Mouse (Mus musculus) erythroblast, embryonic 14.5 days (primary cell): Measurements from ENCODE around the gene Ptpn13. TPM values are rescaled to one million over a fixed set of nuclear protein-coding genes. Genes with fewer than 3 reads are reported as not detected.

Experiments used
- H3K27me3 ChIP-seq: 2 replicates; pipeline ENCODE4 v1.6.1; 2012; ENCODE audit warnings: inconsistent platforms; ENCODE audit not compliant: control insufficient read depth
- H3K36me3 ChIP-seq: 2 replicates; pipeline ENCODE4 v1.6.1; 2012; ENCODE audit warnings: mild to moderate bottlenecking, inconsistent platforms; ENCODE audit not compliant: control insufficient read depth
- H3K4me1 ChIP-seq: 2 replicates; pipeline ENCODE4 v1.6.1; 2012; ENCODE audit warnings: inconsistent platforms; ENCODE audit not compliant: control insufficient read depth
- H3K4me3 ChIP-seq: replicated peaks from 2 replicates; pipeline ENCODE3; 2012; ENCODE audit warnings: moderate library complexity, mild to moderate bottlenecking, inconsistent platforms
- H3K9me3 ChIP-seq: 2 replicates; pipeline ENCODE4 v1.6.1; 2012; ENCODE audit warnings: low read length, inconsistent platforms, mixed read lengths; ENCODE audit not compliant: control insufficient read depth
- GATA1 ChIP-seq: IDR thresholded peaks from 2 replicates; pipeline ENCODE4 v1.6.1; 2012; ENCODE audit warnings: low read length, inconsistent platforms, mixed read lengths
- TAL1 ChIP-seq: IDR thresholded peaks from 3 replicates; pipeline ENCODE4 v1.6.1; 2012; ENCODE audit warnings: low read length, inconsistent platforms, mixed read lengths
- polyA plus RNA-seq: library from polyadenylated mRNA; stranded (reverse); fragments of >175 nt; gene quantifications from 2 replicates; pipeline ENCODE4 v1.2.3, GENCODE M21; 2012

Ptpn13 gene
- polyA plus RNA-seq, 1 experiment: 0.01 TPM

DNA sequence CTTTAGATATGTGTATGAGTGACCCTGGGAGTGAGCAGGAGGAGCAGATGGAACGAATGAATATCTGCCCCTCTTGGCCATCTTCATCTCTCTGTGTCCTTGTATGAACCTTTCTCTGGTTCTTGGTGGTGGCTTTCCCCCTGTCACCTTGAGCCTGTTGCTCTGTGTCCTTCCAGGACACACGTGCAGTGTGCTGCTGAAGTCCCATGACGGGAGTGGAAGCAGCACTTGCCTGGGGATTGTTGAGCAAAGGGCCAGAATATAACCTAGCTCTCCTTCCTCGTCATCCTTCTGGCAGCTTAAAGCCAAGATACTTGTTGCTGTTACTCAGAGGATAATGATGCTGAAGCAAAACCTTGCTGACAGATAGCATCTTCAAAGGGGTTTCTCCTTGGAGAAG is 39.3 kb downstream of the Ptpn13 start:
- no peak for TF ChIP-seq TAL1
- TF ChIP-seq GATA1: no peak
- no peaks in the 10 kb centered on the region for H3K36me3 ChIP-seq
- H3K4me1 ChIP-seq: no peaks in the 10 kb centered on the region
- no peaks in the 10 kb centered on the region for H3K9me3 ChIP-seq
- no peaks in the 10 kb centered on the region for H3K27me3 ChIP-seq
- H3K4me3 ChIP-seq: no peak overlapping the region

DNA sequence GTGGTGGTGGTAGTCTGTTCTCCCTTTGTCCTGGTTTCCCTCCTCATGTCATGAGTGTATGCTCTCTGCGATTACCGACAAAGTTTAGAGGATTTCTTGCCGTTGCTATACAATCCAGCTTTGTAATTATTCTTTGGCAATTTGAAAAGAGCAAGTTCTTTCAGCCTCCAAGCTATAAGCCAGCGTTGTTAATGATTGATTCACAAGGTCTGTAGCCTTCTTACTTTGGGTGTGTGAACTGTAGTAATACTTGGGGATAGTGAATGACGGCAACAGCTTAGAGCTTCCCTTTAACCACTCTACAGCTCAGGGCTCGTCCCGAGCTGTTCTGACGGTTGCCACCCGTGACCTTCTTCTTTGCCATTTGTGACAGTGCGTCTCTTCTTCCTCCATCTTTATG is 39.8 kb downstream of the Ptpn13 start:
- Histone ChIP-seq H3K36me3 (no peaks in the 10 kb centered on the region), H3K27me3 (no peaks in the 10 kb centered on the region), H3K4me1 (no peaks in the 10 kb centered on the region), H3K4me3 (no peak overlapping the region), H3K9me3 (no peaks in the 10 kb centered on the region)
- TF ChIP-seq GATA1 (no peak), TAL1 (no peak)

DNA sequence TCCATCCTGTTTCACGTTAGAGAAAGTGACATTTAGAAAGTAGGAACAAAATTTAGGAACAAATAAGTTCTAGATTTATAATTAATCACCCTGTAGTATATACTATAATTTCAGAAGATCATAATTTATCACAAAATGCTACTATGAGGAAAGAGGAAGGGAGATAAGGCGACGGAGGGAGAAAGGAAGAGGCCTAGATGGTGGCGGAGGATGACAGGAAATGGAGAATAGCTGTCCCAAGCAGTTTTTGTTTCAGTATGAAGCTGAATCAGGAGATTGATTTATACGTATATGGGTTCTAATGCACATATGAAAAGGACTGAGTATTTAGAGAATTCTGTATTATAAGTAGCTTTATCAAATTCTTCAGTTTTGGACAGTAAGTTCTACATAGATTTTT is 47.7 kb downstream of the Ptpn13 start:
- Histone ChIP-seq H3K4me3 (no peak overlapping the region), H3K9me3 (no peaks in the 10 kb centered on the region), H3K4me1 (no peaks in the 10 kb centered on the region), H3K27me3 (no peaks in the 10 kb centered on the region), H3K36me3 (no peaks in the 10 kb centered on the region)
- no peak for TF ChIP-seq GATA1
- TF ChIP-seq TAL1: no peak

- no peak for TF ChIP-seq TAL1
- no peak for TF ChIP-seq GATA1
- no peaks in the 10 kb centered on the region for H3K36me3 ChIP-seq
- H3K9me3 ChIP-seq: no peaks in the 10 kb centered on the region
- no peaks in the 10 kb centered on the region for H3K4me1 ChIP-seq
- no peak overlapping the region for H3K4me3 ChIP-seq
- H3K27me3 ChIP-seq: no peaks in the 10 kb centered on the region
Measured at GRCm38 (mm10) chr5:103473467-103474096, 48.6 kb downstream of the Ptpn13 start.

DNA sequence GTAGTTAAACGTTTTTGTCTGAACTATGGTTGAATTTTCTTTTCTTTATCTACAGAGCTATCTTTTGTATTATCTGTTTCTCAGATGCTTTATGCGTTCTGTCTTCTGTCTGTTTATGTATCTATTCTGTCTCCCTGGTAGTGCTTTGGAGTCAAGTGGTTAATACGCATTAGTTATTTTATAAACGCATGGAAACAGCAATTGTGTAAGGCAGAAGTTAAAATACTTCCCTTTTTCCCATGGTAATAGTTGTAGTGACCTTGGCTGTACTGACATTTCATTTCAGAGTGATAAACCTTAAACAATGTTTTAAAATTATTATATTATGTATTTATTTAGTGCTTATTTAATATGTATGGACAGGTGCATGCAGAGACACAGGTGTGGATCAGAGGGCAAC is 49.3 kb downstream of the Ptpn13 start:
- Histone ChIP-seq H3K4me1 (no peaks in the 10 kb centered on the region), H3K4me3 (no peak overlapping the region), H3K27me3 (no peaks in the 10 kb centered on the region), H3K9me3 (no peaks in the 10 kb centered on the region), H3K36me3 (no peaks in the 10 kb centered on the region)
- TF ChIP-seq TAL1: no peak
- TF ChIP-seq GATA1: no peak

DNA sequence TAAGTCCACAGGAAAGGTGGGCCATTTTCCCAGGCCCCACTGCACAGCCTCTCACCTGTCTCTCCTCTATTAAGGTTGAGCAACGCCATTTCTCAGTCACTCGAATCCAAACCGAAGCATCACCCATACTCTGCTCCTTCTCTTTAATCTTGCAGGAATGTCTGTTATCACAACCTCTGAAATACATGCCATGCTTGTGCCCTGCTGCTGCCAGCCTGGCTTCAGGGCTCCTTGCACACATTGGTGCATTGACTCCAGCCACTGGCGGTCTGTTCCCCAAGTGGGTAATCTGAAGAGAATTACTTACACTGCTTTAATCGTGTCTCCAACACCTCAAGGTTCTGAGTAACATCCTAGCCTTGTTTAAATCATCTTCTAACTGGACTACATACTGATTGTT is 50.5 kb downstream of the Ptpn13 start:
- H3K27me3 ChIP-seq: no peaks in the 10 kb centered on the region
- H3K4me1 ChIP-seq: peaks cover 6% of the 10 kb centered on the region
- no peak for TF ChIP-seq TAL1
- TF ChIP-seq GATA1: no peak
- no peaks in the 10 kb centered on the region for H3K36me3 ChIP-seq
- H3K9me3 ChIP-seq: no peaks in the 10 kb centered on the region
- H3K4me3 ChIP-seq: no peak overlapping the region

DNA sequence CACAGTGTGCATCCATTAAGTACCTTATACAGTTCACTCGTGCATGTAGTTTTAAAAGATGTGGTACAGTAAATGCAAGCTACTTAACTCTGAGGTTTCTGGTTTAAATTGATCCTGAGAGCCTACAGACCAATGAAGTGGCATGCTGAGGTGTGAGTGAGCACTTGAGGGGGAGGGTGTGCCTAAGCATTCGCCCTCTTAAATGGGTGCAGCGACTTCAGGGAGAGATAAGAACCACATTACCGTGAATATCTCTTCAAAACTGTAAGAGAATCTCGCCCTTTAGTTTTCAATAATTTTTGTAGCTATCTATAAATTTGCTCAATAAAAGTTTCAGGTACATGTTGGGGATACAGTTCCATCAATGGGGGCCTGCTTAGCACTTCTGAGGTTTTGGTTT is 54.5 kb downstream of the Ptpn13 start:
- H3K4me1 ChIP-seq: peaks cover 18% of the 10 kb centered on the region

GRCm38 (mm10) chr5:103481222-103481621 is 56.2 kb downstream of the Ptpn13 start:
- Histone ChIP-seq H3K4me1 (peaks cover 18% of the 10 kb centered on the region), H3K36me3 (no peaks in the 10 kb centered on the region), H3K4me3 (no peak overlapping the region), H3K27me3 (no peaks in the 10 kb centered on the region), H3K9me3 (no peaks in the 10 kb centered on the region)
- no peak for TF ChIP-seq TAL1
- TF ChIP-seq GATA1: no peak

More for the DNA sequence above, 54.5 kb downstream of the Ptpn13 start:
- TF ChIP-seq GATA1 (no peak), TAL1 (no peak)
- Histone ChIP-seq H3K36me3 (no peaks in the 10 kb centered on the region), H3K4me3 (no peak overlapping the region), H3K9me3 (no peaks in the 10 kb centered on the region), H3K27me3 (no peaks in the 10 kb centered on the region)

- Histone ChIP-seq H3K9me3 (no peaks in the 10 kb centered on the region), H3K36me3 (no peaks in the 10 kb centered on the region), H3K4me3 (no peak overlapping the region), H3K27me3 (no peaks in the 10 kb centered on the region), H3K4me1 (peaks cover 11% of the 10 kb centered on the region)
- TF ChIP-seq TAL1 (no peak), GATA1 (no peak)
Measured at GRCm38 (mm10) chr5:103487001-103487400, 62.0 kb downstream of the Ptpn13 start.

- Histone ChIP-seq H3K9me3 (no peaks in the 10 kb centered on the region), H3K4me1 (peaks cover 7% of the 10 kb centered on the region), H3K4me3 (no peak overlapping the region), H3K36me3 (no peaks in the 10 kb centered on the region), H3K27me3 (no peaks in the 10 kb centered on the region)
- TF ChIP-seq TAL1 (no peak), GATA1 (no peak)
Measured at GRCm38 (mm10) chr5:103490964-103491363, 66.0 kb downstream of the Ptpn13 start.
